Mouse (Mus musculus): ENCODE measurements around the gene Polg2. TPM values are rescaled to one million over a fixed set of nuclear protein-coding genes. Genes with fewer than 3 reads are reported as not detected.

Gene Polg2
- polyA plus RNA-seq, 1 experiment from 2014 or later: 13.8 TPM

- WGBS: under 1% methylated on average over 39 of the region's 39 CpGs
- H3K9me3 ChIP-seq (replicated peaks): no peaks in the 10 kb centered on the region
- no peaks in the 10 kb centered on the region for H3K27me3 ChIP-seq
- H3K4me1 ChIP-seq: peaks cover 11% of the 10 kb centered on the region; the same call in 1 of the 2 replicates
- peak overlapping the region; percentile 99 for H3K27ac ChIP-seq (replicated peaks)
- ATAC-seq (ENCODE audit: insufficient number of reproducible peaks, low FRiP score, low TSS enrichment, low read depth): peak; percentile 77; the same call in 1 of the 2 replicates
- H3K9ac ChIP-seq: peak overlapping the region; percentile 85
- peak overlapping the region; percentile 84 for H3K4me3 ChIP-seq (replicated peaks)
- peak overlapping the region; percentile 69 for H3K4me2 ChIP-seq (replicated peaks)
- peaks cover 55% of the 10 kb centered on the region for H3K36me3 ChIP-seq
These were observed 549 bp downstream of the Polg2 start for GRCm38 (mm10) chr11:106778589-106779387.

- no peak for ATAC-seq (ENCODE audit: insufficient number of reproducible peaks, low FRiP score, low TSS enrichment, low read depth)
- Histone ChIP-seq H3K36me3 (peaks cover 55% of the 10 kb centered on the region), H3K27ac (replicated peaks) (no peak overlapping the region), H3K4me3 (replicated peaks) (peak overlapping the region; percentile 84), H3K4me2 (replicated peaks) (peak overlapping the region; percentile 69), H3K9ac (no peak overlapping the region), H3K9me3 (replicated peaks) (no peaks in the 10 kb centered on the region), H3K27me3 (no peaks in the 10 kb centered on the region), H3K4me1 (peaks cover 11% of the 10 kb centered on the region; the same call in 1 of the 2 replicates)
- WGBS: 86% methylated on average over 7 of the region's 7 CpGs
These were observed 1.2 kb downstream of the Polg2 start for GRCm38 (mm10) chr11:106778132-106778531.

DNA sequence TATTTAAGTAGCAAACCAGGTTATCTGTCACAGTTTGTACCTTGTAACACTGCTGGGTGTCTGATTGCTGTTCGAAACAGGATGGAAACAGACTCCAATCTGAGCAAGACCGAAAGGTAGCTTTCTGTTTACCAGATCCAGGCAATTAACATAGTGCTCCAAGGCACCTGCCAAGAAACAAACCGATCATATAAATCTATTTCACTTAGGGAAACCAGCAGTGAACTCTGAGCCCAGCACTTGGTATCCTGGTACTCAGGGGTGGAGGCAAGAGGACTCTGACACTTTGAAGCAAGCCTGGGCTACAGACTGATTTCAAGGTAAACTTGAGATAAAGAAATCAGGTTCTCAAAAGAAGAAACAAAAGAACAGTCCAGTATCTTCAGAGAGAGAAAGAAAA is 1.9 kb downstream of the Polg2 start:
- H3K27ac ChIP-seq (replicated peaks): no peak overlapping the region
- no peak overlapping the region for H3K9ac ChIP-seq
- H3K4me3 ChIP-seq (replicated peaks): no peak overlapping the region
- no peak for ATAC-seq (ENCODE audit: insufficient number of reproducible peaks, low FRiP score, low TSS enrichment, low read depth)
- H3K27me3 ChIP-seq: no peaks in the 10 kb centered on the region
- WGBS: 86% methylated on average over 3 of the region's 3 CpGs
- no peaks in the 10 kb centered on the region for H3K9me3 ChIP-seq (replicated peaks)
- H3K4me2 ChIP-seq (replicated peaks): no peak overlapping the region
- peaks cover 11% of the 10 kb centered on the region; the same call in 1 of the 2 replicates for H3K4me1 ChIP-seq
- peaks cover 55% of the 10 kb centered on the region for H3K36me3 ChIP-seq

DNA sequence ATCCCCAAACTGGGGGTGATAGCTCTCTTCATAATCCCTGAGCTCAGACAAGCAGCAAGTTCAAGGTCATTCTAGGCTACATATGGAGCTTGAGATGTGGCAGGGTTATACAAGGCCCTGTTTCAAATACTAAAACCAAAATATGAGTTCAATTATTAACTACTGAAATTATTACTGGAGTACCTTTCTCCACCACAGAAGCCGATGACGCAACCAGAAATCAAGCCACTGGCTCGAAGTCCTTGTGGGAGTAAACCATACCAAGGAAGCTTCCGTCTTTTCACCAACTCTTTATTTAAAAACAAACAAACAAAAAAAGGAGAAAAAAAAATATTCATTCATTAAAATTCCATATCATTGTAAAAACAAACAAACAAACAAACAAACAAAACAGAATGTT is 2.4 kb downstream of the Polg2 start:
- Histone ChIP-seq H3K9me3 (replicated peaks) (no peaks in the 10 kb centered on the region), H3K36me3 (peaks cover 55% of the 10 kb centered on the region), H3K27ac (replicated peaks) (no peak overlapping the region), H3K4me3 (replicated peaks) (no peak overlapping the region), H3K4me2 (replicated peaks) (no peak overlapping the region), H3K4me1 (peaks cover 11% of the 10 kb centered on the region; the same call in 1 of the 2 replicates), H3K9ac (no peak overlapping the region), H3K27me3 (no peaks in the 10 kb centered on the region)
- no peak for ATAC-seq (ENCODE audit: insufficient number of reproducible peaks, low FRiP score, low TSS enrichment, low read depth)
- 93% methylated on average over 4 of the region's 4 CpGs for whole genome bisulfite sequencing

DNA sequence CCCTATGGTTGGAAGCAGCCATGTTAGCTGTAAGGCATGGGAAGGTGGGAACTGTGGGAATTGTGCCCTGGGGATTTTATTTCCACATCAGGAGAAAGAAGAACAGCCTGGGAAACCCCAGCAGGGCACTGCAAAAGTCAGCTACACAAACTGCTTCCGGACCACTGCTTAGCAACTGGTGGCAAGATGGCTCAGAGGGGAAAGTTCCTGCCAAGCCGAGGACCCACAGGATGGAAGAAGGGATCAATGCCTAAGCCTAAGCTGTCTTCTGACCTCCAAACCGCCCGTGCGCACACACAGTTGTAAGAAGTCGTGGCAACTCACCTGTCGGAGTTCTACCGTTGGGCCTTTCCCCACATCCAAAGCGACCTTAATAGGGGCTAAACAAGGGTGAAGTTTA is 6.3 kb downstream of the Polg2 start:
- WGBS: 92% methylated on average over 9 of the region's 9 CpGs
- Histone ChIP-seq H3K36me3 (peaks cover 72% of the 10 kb centered on the region), H3K4me2 (replicated peaks) (no peak overlapping the region)

DNA sequence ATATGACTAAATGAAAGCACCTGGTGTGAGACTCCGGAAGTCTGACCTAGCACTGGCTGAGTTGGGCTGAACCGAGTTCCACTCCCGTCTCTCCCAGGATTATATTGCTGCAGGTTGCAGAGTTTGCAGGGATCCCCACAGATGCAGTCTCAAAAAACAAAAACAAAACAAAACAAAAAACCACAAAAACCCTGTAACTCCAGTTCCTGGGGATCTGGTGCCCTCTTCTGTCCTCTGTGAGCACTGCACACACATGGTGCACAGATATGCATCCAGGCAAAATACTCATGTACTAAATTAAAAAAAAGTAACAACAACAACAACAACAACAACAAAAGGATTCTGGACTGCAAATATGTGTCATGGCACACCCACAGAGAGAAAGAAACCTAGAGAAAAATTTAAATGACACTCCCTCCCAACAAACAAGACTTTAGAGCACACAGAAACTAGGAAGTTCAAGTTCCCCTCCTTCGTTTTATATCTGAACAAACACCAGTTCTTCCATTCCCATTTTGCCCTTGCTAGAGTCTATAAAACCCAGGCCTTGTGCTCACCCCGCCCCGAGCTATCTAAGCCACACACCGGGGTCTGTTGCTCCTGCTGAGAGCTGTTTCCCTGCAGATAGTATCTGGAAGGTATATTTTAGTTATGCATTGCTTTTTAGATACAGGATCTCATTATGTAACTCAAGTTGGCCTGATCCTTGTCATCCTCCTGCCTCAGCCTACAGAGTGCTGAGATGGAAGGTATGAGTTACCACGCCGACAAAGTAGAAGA is 9.0 kb downstream of the Polg2 start:
- ATAC-seq (ENCODE audit: insufficient number of reproducible peaks, low FRiP score, low TSS enrichment, low read depth): no peak
- WGBS: 90% methylated on average over 9 of the region's 9 CpGs

More for the DNA sequence above, 6.3 kb downstream of the Polg2 start:
- ATAC-seq (ENCODE audit: insufficient number of reproducible peaks, low FRiP score, low TSS enrichment, low read depth): no peak
- H3K9me3 ChIP-seq (replicated peaks): no peaks in the 10 kb centered on the region
- H3K4me3 ChIP-seq (replicated peaks): no peak overlapping the region
- H3K9ac ChIP-seq: no peak overlapping the region
- H3K27me3 ChIP-seq: no peaks in the 10 kb centered on the region
- H3K27ac ChIP-seq (replicated peaks): no peak overlapping the region
- H3K4me1 ChIP-seq: peaks cover 6% of the 10 kb centered on the region; the same call in 1 of the 2 replicates

DNA sequence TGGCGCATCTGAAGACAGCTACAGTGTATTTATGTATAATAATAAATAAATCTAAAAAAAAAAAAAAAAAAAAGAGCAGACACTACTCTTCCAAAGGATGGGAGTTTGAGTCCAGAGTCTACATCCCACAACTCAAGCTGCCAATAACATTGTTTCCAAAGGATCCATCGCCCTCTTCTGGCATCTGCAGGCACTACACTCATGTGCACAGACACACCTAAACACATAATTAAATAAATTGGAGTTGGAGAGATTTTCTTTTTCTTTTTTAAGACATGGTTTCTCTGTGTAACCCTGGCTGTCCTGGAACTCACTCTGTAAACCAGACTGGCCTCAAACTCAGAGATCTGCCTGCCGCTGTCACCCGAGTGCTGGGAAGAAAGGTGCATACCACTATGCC is 11.8 kb downstream of the Polg2 start:
- H3K36me3 ChIP-seq: peaks cover 62% of the 10 kb centered on the region
- no peak overlapping the region for H3K4me2 ChIP-seq (replicated peaks)
- peaks cover 8% of the 10 kb centered on the region for H3K4me1 ChIP-seq
- H3K27ac ChIP-seq (replicated peaks): no peak overlapping the region
- 91% methylated on average over 4 of the region's 4 CpGs for WGBS
- ATAC-seq (ENCODE audit: insufficient number of reproducible peaks, low FRiP score, low TSS enrichment, low read depth): no peak
- no peak overlapping the region for H3K4me3 ChIP-seq (replicated peaks)
- no peak overlapping the region for H3K9ac ChIP-seq
- 0 out of 2 replicates have a peak, but pooled peaks cover 4% of the 10 kb centered on the region for H3K9me3 ChIP-seq (replicated peaks)
- no peaks in the 10 kb centered on the region for H3K27me3 ChIP-seq

More for the DNA sequence above, 9.0 kb downstream of the Polg2 start:
- no peak overlapping the region for H3K27ac ChIP-seq (replicated peaks)
- H3K4me2 ChIP-seq (replicated peaks): no peak overlapping the region
- H3K4me3 ChIP-seq (replicated peaks): no peak overlapping the region
- H3K27me3 ChIP-seq: no peaks in the 10 kb centered on the region
- peaks cover 89% of the 10 kb centered on the region for H3K36me3 ChIP-seq
- no peaks in the 10 kb centered on the region for H3K4me1 ChIP-seq
- H3K9ac ChIP-seq: no peak overlapping the region
- H3K9me3 ChIP-seq (replicated peaks): 0 out of 2 replicates have a peak, but pooled peaks cover 4% of the 10 kb centered on the region

DNA sequence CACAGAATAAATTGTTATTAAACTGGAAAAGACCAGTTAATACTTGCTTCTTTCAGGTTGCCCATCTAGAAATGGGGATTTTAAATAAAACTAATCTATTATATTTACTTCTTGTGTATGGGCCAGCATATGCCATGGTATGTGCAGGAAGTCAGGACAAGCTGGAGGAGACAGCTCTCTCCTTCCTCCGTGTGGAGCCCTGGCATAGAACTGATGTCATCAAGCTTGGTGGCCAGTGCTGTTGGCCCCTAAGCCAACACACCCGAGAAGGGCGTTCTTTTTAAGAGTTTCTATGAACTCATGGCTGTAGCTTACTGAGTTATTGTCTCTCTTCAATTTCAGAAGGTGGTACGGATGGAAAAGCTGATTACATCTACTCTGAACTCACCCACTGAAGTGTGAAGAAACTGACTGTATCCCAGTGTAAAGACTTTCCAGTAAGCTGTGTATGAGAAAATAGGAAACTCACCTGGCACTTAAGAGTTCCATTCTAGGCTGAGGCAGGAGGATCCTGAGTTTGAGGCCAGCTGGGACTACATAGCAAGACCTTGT is 12.7 kb downstream of the Polg2 start:
- Histone ChIP-seq H3K36me3 (peaks cover 56% of the 10 kb centered on the region), H3K4me3 (replicated peaks) (no peak overlapping the region), H3K9me3 (replicated peaks) (0 out of 2 replicates have a peak, but pooled peaks cover 4% of the 10 kb centered on the region), H3K27ac (replicated peaks) (no peak overlapping the region), H3K4me2 (replicated peaks) (no peak overlapping the region), H3K4me1 (peaks cover 17% of the 10 kb centered on the region), H3K27me3 (no peaks in the 10 kb centered on the region), H3K9ac (no peak overlapping the region)
- no peak for ATAC-seq (ENCODE audit: insufficient number of reproducible peaks, low FRiP score, low TSS enrichment, low read depth)
- 91% methylated on average over 4 of the region's 4 CpGs for WGBS

GRCm38 (mm10) chr11:106762800-106763185 is 16.5 kb downstream of the Polg2 start:
- Histone ChIP-seq H3K27ac (replicated peaks) (peak overlapping the region; percentile 63), H3K36me3 (peaks cover 24% of the 10 kb centered on the region), H3K4me2 (replicated peaks) (no peak overlapping the region), H3K4me1 (peaks cover 17% of the 10 kb centered on the region), H3K9ac (no peak overlapping the region), H3K9me3 (replicated peaks) (0 out of 2 replicates have a peak, but pooled peaks cover 2% of the 10 kb centered on the region), H3K27me3 (no peaks in the 10 kb centered on the region), H3K4me3 (replicated peaks) (no peak overlapping the region)
- no peak for ATAC-seq (ENCODE audit: insufficient number of reproducible peaks, low FRiP score, low TSS enrichment, low read depth)
- WGBS: 61% methylated on average over 9 of the region's 9 CpGs

GRCm38 (mm10) chr11:106762139-106762799 is 17.1 kb downstream of the Polg2 start:
- Histone ChIP-seq H3K9ac (no peak overlapping the region), H3K9me3 (replicated peaks) (no peaks in the 10 kb centered on the region), H3K27ac (replicated peaks) (peak overlapping the region; percentile 63), H3K4me2 (replicated peaks) (no peak overlapping the region), H3K4me3 (replicated peaks) (no peak overlapping the region), H3K36me3 (peaks cover 19% of the 10 kb centered on the region), H3K4me1 (peaks cover 17% of the 10 kb centered on the region), H3K27me3 (no peaks in the 10 kb centered on the region)
- WGBS: 16% methylated on average over 5 of the region's 5 CpGs
- ATAC-seq (ENCODE audit: insufficient number of reproducible peaks, low FRiP score, low TSS enrichment, low read depth): peak; percentile 61
